Mouse (Mus musculus): Measurements from ENCODE around the gene Hoxb9.

GRCm38 (mm10) chr11:96297968-96298635 lies 26.8 kb downstream of the Hoxb9 start:
- TF ChIP-seq POLR2A (IDR thresholded peaks at IDR 0.05; ENCODE audit: low read depth, low read length) (no peak), CTCF (conservative IDR thresholded peaks at IDR 0.05; ENCODE audit: insufficient read depth, insufficient read length, low read depth, low read length) (no peak)
